Mouse (Mus musculus): ENCODE measurements around the gene Bst2.
A peak's percentile ranks its signal among the peaks of the same experiment; 100 is the strongest.
"Not testable (repeated sequence)": the region's sequence is repeated elsewhere in the genome, so short reads cannot be mapped to it uniquely, and the experiment has no call there.

Gene Bst2

DNA sequence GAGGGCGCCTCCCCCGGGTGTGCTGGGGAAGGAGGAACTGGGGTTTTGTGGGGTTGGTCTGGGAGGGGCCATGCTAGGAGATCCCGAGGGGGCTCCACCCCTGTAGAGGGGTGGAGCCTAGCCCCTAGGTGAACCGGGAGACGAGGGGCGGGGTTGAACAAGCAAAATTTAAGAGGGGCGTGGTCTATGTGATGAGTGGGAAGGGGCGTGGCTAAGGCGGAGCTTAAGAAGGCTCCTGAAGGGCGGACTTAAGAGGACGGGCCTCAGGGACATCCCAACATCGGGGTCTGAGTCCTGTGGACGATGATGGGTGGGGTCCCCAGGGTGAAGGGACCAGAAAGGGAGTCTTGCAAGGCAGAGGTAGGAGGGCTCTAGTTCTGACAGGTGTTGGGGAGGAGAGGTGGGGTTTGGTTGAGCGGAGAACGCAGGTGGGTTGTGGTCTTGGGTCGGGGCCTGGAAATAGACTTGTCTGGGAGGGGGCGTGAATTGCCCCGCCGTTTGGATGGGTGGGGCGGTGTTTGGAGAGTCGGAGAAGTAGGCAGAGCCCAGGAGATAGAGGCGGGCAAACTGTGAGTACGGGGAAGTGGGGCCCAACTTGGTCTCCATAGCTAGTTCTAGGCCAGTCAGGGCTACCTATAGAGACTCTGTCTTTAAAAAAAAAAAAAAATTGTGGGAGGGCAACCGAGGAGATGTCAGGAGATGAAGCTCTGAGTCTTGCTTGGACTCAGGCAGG is 21.9 kb upstream of the Bst2 start:
- DNase-seq (ENCODE audit: low spot score): peak; percentile 85

DNA sequence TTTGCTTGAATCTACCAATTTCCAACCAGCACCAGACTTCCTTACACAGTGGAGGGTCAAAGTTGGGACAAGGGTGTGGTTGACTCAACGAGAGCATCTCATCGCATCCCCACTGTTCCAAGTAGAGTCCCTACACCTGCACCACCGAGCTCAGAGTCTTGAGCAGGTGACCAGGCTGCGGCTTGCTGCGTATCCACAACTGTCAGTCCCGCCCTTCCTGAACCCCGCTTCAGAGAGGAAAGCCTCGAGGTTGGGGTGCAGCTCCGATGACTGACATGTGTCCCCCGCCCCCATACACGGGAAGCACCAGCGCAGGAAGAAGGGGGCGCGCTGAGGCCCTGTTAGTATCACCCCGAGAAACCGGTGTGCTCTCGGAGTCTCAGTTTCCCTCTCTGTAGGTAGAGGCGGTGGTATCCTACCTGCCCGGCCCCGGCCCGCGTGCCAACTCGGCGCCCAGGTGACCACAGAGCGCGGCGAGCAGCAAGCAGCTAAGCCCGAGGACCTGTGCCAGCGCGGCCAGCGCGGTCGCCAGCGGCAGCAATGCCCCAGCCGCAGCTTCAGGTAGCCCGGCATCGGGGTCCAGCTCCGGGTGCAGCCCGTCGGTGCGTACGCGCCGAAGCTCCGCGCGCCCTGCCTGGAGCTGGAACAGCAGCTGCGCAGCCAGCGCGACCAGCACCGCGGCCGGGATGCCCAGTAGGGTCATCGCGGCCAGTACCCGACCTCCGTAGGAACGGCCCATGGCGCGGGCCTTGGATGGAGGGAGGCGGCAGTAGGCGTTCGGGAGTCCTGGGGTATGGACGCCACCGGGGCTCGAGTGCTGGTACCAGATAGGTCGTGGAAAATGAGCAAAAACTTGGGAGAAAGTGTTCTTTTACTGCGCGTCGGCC is 21.1 kb upstream of the Bst2 start, which contains the start of gene Tmem221:
Tmem221 (minus strand) TSS at position 801 of the 887 bp plus-strand sequence.
- DNase-seq (ENCODE audit: low spot score): no peak

DNA sequence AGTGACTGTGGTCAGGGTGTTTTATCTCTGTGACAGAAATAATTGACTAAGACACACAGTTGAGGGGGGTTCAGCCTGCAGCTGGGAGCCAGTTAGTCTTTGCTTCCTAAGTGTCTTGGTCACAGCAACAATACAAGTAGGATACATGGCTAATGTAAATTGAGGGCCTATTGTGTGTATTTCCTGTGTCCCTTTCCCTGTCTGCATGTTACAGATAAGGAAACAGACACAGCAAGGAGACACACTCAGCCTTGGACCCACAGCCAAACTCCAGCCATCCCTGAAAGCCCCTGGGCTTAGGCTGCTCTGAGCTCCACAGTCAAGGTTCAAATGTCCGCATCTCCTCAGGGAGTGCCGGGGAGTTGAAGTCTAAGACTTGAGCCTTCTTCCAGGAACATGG is 17.4 kb upstream of the Bst2 start:
- no peak for DNase-seq (ENCODE audit: low spot score)

DNA sequence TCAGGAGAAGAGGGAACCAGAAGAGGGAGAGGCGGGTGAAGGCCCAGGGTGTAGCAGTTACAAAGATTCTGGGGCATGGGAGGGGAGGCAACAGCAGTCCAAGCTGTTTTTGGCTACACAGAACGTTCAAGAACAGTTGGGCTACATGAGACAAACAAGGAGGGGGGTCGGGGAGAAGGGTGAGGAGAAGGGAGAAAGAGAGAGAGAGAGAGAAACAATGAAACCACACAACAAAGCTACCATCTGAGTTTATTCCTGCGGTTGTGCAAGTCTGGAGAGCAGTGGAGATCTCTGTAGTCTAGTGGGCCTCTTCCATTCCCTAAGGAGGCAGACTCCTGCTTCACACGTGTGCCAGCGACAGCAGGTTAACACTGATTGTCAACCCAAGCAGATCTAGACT is 16.7 kb upstream of the Bst2 start:
- DNase-seq (ENCODE audit: low spot score): no peak

DNA sequence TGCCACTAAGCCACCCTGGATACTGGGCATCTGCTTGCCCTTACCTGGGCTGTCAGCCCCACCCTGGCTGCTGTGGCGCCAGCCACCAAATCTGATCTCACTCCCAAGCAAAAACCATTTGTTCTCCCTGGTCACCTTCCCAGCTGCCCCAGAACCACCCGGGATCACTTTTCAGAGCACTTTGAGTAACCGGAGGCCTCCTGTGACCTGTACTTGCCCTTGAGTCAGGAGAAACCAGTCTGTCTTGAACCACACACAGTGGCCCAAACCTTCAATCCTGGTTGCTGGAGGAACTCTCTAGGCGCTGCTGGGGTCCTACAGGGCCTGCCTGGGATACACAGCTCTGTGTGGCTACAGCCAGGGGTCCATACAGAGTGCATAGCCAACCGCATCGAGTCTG is 15.5 kb upstream of the Bst2 start:
- DNase-seq (ENCODE audit: low spot score): no peak

DNA sequence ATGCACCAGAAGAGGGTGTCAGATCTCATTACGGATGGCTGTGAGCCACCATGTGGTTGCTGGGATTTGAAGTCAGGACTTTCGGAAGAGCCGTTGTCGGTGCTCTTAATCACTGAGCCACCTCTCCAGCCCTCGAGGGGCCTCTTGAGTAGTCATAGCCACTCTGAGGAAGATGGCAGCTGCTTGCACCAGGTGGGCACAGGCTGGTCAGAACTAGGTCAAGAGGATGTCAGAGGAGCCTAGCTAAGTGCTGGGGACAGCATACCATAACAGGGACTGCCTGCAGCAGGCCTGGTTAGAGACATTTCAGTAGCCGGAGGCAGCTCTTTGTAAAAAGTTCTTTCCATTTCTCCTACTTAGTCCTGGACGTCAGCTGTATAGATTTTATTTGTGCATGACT is 13.5 kb upstream of the Bst2 start:
- no peak for DNase-seq (ENCODE audit: low spot score)

DNA sequence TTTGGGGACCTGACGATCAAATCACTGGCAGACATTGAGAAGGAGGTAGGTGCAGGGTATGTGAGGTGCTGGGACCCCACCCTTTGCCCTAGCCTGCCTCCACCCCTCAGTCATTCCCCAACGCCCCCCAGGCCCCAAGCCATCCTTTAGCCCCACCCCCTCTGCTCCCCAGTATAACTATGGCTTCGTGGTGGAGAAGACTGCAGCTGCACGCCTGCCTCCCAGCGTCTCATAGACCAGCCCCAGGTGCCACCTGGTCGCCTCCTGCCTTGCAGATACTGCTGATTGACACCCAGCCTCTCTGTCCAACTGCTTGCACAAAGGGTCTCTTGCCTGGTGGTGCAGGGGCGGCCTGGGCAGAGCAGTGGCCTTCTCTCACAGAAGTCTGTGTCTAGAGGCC is 10.3 kb upstream of the Bst2 start:
- DNase-seq (ENCODE audit: low spot score): no peak

DNA sequence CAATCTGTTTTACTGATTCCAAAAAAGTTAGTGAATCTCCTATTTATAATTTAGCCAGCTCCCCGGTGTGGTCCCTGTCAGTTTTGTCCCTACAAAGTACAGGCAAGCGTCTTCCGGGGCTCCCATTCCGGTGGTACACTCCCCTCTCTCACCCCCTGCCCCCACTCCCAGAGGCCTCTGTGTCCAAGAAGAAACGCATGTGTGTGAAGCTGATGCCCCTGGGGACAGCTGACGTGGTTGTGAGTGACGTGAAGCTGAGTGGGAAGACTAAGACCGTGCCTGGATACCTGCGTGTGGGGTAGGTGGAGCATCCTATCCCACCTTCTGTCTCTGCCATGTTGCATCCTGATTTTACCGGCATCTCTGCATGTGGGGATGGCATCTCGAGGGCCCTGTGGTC is 7.8 kb upstream of the Bst2 start:
- DNase-seq (ENCODE audit: low spot score): no peak

DNA sequence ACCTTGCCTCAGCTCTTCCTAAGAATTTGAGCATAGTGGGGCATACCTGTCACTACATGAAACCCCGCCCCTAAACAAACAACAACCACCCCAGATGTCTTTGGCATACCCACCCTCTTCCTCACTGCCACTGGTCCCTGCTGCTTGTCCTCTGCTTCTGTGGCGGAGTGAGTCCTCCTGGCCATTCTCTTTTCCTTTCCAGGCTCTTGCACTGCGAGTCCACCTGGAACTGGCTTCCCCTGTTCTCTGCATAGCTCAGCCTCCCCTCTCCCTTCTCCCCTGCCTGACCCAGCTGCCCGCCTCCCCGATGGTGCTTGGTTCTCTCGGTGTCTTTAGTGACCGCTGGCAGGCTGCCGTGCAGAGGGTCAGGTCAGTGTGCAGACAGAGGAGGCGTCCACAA is 6.5 kb upstream of the Bst2 start:
- no peak for DNase-seq (ENCODE audit: low spot score)

DNA sequence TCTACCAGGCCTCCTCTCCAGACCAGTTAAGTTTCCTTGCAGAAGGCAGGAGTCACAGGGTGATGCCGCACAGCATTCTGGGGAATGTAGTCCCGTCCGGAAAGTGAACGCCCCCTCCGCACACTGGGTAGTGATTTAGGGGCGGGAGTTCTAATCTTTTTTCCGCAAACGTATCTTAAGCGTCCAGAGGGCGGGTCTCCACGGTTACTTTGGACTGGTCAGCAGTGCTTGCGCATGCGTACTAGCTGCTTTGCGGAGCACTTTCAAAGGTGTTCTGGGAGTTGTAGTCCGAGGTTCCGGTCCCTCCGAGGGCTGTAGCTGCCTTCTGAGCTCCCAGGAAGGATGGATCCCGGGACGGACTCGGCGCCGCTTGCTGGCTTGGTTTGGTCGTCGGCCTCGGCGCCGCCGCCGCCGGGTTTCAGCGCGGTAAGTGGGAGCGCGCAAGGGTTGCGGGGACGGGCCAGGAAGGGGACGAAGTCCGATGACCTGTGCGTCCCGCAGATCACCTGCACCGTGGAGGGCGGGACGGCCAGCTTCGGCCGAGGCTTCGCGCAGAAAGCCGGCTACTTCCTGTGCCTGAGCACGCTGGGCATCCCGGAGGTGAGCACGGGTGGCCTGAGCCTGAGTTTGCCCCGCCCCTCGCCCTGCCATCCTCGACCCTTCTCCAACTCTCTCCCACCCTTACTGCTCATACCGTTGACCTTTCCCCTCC is 5.5 kb upstream of the Bst2 start, which contains the start of gene Mvb12a:
Mvb12a (plus strand) TSS at position 291 of the 712 bp plus-strand sequence.
- peak; percentile 99 for DNase-seq (ENCODE audit: low spot score)

DNA sequence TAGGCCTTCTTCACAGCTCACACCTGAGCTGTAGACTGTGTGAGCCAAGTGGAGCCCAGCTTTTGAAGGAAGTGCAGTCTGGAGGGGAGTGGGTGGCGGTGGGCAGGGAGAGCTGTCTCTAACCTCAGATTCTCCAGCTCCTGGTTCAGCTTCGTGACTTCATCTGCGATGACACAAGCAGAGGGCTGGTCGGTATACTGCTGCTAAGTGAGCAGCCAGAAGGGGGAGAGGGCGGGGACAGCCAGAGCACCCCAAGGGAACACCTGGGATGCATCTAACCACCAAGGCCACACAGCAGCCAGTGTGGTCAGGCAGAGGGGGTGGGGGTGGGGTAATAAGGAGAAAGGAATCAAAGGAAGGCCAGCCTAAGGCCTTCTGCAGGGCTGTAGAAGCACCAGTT is 1.6 kb downstream of the Bst2 start:
- DNase-seq (ENCODE audit: low spot score): no peak

DNA sequence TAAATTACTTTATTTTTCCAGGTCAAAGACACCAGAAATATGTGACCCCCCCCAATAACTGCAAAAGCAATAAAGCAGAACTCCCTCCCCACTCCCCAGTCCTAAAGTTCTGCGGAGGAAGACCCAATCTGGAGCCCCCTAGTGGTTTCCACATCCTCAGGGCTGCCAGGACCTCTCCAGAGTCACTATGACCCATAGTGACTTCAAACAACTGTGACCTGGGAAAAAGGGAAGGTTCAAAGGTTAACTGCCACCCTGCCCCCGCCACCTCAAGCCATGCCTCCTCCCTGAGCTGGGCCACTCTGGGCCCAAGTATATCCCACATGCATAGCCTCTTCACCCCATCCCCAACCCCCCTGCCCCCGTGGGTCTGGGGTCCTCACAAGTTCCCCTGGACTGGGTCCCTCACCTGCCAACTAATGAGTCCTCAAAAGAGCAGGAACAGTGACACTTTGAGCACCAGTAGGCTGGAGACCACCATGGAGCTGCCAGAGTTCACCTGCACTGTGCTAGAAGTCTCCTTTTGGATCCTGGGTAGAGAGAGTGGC is 2.9 kb downstream of the Bst2 start:
- DNase-seq (ENCODE audit: low spot score): no peak

DNA sequence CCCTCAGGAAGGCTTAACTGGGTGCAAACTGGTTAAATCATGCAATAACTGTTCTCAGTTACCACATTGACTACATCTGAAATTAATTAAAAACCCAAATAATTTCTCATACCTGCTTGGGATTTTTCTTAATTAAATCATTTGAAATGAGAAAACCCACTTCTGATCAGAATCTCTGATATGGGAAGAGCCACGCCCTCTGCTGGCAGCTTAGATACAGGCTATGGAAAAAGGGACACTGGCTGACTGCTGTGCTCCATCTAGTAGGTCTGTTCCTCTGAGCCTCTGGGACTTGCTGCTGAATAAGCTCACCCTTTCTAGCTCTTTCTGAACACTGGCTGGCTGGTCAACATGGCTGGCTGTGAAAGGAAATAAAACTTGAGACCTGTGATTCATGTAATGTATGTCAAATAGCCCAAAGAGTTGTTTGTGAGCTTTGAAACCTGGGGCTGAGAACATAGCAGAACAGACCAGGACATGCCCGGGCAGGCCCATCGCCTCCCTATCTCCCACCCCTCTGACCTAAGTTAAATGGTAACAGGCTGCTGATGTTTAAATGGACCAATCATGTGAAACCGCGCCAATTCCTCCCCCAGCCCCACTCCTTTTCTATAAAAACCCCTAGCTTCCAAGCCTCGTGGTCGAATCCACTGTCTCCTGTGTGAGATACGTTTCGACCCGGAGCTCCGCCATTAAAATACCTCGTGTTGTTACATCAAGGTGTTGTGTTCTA is 6.4 kb downstream of the Bst2 start:
- not testable (repeated sequence) for DNase-seq (ENCODE audit: low spot score)

DNA sequence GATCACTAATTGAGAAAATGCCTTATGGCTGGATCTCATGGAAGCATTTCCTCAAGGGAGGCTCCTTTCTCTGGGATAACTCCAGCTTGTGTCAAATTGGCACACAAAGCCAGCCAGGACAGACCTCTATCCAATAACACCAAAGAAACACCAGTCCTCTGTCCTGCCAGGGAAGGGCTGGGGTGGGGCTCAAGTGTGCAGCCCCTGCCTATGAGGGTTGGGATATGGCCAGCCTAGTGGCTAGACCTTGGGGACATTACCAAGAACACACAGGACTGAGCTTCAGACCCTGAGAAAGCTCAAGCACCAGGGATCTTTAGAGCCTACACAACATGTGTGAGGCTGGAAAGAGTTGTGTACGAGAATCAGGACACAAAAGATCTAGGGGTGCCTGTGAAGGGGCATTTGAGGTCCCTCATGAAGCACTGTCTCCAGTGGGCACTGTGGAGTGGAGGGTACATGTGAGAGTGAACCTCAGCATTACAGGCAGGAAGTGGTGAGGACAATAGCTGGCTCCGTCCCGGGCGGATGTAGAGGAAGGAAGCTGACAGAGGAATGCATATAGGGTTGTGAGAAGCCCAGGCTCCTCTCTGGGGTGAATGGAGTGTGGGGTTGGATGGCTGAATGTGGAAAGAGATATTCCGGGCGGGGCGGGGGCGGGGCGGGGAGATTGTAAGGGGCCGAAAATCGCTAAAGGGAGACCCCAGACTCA is 8.7 kb downstream of the Bst2 start:
- DNase-seq (ENCODE audit: low spot score): peak; percentile 66

DNA sequence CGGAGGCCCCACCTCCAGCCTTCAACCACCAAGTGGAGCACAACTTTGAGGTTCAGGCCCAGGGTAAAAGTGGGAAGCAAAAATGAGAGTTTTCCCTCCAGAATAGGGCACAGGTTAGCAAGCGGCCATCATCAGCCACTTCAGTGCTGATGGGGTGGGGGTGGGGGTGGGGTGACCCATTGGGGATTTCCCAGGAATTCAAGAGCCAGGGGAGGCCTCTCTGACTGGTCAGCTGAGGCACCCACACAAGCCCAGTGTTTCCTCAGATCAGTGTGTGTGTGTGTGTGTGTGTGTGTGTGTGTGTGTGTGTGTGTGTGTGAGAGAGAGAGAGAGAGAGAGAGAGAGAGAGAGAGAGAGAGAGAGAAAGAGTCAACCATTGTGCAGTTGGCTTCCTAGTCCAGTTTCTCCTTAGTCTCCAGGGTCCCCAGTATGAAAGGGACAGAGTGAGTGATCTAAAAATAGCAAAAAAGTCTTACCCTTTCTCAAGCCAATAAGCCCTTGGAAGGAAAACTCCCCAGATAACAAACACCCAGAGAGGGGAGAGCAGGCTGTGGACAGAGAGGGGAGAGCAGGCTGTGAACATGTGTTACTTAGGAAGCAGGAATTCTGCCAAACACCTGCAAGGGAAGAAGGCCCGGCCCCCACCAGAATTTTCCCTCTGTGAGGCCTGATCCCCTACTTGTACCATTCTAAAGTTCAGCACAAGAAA is 9.9 kb downstream of the Bst2 start:
- no peak for DNase-seq (ENCODE audit: low spot score)

DNA sequence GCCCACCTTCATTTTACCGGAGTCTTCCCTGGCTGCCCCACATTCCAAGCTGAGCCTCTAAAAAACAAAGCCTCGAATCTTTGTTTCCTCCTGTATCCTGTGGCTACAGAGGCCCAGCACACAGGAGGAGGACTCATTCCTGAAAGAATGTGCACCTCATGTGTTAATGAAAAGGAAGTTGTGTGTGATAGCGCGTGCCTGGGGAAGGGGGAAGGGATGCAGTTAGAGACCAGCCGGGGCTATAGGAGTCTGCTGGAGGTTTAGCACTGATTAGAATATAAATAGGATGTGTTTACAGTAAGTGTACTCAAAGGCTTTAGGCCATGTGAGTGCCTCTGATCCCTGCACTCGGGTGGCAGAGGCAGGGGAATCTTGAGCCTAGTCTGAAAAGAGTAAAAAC is 11.0 kb downstream of the Bst2 start:
- no peak for DNase-seq (ENCODE audit: low spot score)

DNA sequence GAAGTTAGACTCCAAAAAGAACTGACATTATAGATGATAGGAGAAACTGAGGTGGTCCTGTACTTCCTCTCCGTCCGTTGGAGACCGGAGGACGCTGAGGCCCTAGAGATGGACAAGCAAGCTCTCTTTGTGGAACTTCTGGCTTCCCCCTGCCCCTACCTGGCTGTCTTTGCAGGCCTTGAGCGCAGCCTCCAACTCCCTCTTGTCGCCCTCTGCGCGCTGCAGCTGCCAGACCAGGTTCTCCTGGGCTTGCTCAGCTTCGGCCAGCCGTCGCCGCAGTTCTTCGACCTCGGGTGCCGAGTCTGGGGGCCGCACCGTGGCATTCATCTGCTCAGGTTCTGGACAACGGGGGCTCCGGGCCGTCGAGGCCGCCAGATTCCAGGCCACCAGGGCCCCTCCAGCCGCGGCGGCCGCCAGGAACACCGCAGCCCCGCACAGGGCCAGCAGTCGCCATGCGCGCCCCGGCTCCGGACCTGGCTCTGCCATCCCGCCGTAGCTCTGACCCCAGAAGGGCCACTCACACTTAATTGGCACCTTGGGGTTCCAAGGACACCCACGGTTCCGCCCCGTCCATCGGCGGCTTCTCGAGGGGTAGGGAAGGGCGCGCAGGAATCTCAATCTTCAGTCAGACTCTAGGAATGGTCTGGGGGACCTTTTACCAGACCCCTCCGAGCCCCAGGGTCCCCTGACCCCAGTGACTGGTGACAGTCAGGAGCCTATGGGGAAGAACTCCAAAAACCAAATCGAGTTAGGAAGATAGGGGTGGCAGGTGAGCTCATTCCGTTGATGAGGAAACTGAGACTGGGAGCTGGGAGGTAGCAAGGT is 11.8 kb downstream of the Bst2 start, which contains the start of gene Ccdc194:
Ccdc194 (minus strand) TSS at position 486 of the 825 bp plus-strand sequence.
- no peak for DNase-seq (ENCODE audit: low spot score)

DNA sequence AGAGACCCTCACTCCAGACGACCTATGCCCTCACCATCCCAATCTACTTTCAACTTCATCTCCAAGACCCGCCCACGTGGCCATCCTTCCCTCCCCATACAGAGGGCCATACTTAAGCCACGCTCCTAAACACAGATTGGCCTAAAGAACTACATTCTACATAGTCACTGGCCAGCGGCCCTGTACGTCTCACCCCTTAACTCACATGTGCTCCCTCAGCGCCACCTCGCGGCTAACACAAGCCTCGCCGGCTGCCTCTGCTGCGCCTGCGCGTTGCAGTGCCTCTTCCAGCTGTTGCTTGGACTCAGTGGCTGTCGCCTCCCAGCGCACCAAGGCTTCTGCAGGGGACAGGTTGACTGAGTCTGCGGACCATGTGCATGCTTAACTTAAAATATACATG is 15.6 kb downstream of the Bst2 start:
- peak; percentile 94 for DNase-seq (ENCODE audit: low spot score)

All from lung, postnatal 25 days (tissue).